Mouse (Mus musculus) heart, postnatal 0 days (tissue): ENCODE data around the gene Zscan20.

Source experiments
- CTCF ChIP-seq: IDR thresholded peaks from 2 replicates; pipeline ENCODE4 v1.5.1; 2016; ENCODE audit warnings: antibody characterized with exemption, control low read depth, low read depth
- EP300 ChIP-seq: IDR thresholded peaks from 2 replicates; pipeline ENCODE4 v1.6.1; 2016; ENCODE audit warnings: antibody characterized with exemption, low read depth

DNA sequence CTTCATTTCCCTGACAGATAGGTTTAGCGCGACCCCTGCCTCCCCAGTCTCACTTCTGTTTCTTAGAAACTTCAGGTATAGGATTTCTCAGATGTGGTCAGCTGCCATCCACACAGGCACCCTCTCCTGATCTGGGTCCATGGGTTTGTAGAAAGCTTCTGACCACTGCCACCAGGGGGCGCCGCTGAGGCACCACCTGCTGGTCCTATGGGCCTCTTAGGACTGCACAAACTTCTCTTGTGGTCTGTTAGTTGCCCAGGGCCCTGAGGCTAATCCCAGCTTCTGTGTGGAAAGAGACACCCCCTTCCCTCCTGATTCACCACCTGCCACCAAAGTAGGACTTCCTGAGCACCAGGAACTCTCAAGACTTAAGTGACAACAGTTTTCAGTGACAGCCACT is 30.7 kb downstream of the Zscan20 start:
- TF ChIP-seq CTCF, result peak; percentile 19; the same call in 1 of the 2 replicates
- TF ChIP-seq EP300, result no peak
